Mouse (Mus musculus) gastrocnemius, adult 18-20 months (tissue): ENCODE results near the gene Echdc3. TPM values are rescaled to one million over a fixed set of nuclear protein-coding genes. Genes with fewer than 3 reads are reported as not detected.

ENCODE experiments used
- DNase-seq: peaks from one replicate; pipeline ENCODE4 v3.0.0; 2021; ENCODE audit warnings: low spot score
- total RNA-seq, 2 experiments: library from RNA; stranded (reverse); gene quantifications; 2 replicates each; pipeline ENCODE4 v1.2.3; 2021

Gene Echdc3
- total RNA-seq, 2 experiments from 2014 or later, result 5.2 to 5.8 TPM

DNA sequence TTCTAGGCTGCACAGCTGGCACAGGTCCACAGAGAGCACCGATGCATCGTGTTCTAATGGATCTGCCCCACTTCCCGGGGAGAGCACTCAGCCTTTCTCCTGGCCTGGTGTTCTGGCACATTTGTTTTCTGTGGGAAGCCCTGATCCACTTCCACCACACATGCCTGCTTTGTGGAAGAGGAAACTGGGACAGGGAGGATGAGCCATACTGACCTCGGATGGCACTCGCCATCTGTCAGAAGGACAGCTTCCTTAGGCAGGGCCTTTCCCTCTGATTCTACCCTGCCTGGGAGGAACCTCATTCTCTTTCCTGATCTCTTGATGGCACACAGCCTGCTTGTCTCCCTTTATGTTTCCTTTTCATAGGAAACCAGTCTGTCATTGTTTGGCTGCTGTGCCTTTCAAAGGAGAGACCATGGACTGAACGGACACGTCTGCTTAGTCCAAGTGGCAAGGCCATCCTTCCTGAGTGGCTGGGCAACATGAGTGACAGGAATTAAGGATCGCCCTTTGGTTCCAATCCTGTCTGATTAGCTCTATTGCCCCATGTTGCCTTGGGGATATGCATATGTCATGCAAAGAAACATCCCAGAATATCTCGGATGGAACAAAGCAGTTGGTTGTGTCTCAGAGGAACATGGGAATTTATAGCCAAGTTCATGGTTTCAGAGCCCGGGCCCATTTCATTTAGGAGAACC, 13.7 kb upstream of the Echdc3 start:
- DNase-seq, result no peak

DNA sequence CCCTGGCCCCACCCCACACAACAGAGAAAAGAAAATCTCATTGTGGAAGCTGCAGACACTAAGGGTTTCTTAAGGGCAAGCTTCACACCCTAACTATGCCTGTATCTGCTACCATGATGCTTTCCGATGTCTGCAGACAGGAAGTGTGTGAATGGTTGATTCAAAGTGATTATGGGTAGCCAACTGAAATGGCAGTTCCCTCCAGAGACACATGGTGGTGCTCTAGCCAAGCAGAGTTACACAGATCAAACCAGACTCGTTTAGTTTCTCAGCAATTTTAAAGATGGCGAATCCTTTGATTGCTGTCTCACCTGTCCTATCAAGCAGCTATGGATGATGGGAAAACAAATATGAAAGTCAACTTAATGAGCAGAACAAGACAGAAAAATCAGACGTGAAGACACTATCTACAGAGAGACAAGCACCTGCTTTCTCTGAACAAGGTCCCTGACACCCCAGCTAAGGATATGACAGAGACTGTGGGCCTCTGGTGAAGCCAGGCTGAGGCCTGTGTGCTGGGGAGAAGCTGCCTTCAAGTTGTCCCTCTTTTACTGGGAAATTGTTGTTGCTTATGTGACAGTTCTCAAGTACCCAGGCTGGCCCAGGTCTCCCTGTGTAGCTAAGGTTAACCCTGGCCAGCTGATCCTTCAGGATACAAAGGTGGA, 7.4 kb upstream of the Echdc3 start:
- DNase-seq, result peak; percentile 73

DNA sequence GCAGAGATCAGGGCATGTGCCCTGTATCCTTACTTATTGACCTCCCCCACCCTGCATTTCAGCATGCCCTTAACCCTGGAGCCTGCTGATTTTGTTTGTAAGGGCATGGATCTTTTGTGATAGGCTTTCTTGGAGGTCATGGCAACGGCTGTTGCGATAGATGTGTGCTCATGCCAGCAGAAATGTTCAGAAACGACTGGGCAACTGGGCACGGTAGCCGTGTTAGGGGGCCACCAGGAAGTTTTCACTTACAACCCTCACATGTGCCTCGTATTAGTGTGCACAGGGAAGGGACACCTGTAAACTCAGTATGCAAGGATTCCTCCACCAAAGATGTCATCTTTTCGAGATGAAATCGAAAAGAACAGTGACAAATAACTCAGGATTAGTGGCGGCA, 508 bp downstream of the Echdc3 start:
- no peak for DNase-seq

DNA sequence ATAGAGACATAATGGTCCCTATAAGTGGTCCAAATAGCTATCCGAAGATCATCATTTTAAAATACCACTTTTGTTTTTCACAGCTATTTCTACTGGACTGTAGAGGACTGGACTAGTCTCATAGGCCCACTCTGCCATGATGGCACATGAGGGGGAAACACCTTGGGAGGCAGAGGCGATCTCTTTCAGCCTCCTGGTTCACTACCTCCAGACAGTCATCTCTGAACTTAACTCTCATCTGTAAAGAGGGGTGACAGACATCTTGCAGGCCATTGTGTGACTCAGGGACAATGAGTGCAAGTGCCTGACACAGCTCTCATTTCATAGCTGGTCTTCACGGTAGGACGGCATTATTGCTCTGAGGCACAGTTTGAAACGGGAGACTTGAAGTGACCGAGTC, 2.0 kb downstream of the Echdc3 start:
- no peak for DNase-seq

DNA sequence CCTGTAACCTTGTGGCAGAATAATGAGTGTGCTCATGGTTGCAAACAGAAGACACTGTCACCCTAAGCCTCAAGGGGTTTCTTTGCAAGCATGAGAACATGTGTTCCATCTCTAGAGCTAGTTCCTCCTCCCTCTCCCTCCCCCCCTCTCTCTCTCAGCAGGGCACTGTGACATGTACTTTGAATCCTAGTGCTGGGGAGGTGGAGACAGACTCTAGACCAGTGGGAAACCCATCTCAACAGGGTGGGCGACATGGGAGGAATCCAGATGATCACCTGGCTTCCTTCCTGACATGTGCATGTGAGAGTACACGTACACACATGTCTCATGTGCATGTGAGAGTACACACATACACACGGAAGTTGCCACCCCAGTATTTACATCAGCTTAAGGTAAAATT, 3.1 kb downstream of the Echdc3 start:
- no peak for DNase-seq

- DNase-seq, result no peak
These were observed 3.7 kb downstream of the Echdc3 start for GRCm38 (mm10) chr2:6209116-6209515.

GRCm38 (mm10) chr2:6207736-6208135, 5.1 kb downstream of the Echdc3 start:
- DNase-seq, result no peak

GRCm38 (mm10) chr2:6196363-6196973, 16.4 kb downstream of the Echdc3 start:
- DNase-seq, result no peak

- DNase-seq, result no peak
These were observed 17.2 kb downstream of the Echdc3 start for GRCm38 (mm10) chr2:6195468-6196239.

DNA sequence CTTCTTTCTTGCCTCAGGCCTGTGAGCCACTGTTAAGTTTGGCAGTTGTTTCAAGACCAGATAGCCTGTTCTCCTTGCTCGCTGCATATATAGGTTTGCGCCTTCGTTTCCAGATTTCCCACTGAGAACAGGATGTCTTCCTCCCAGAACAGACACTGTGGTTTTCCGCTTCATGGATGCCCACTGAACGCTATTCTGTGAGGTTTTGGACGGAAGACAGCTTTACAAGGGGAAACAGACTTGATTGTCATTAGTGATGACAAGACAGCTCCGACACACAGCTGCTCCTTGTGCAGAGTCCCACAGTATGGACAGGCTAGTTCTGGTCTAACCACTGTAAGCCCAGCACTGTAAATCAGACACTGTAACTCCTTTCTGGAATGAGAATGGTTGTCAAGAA, 18.3 kb downstream of the Echdc3 start:
- DNase-seq, result no peak

DNA sequence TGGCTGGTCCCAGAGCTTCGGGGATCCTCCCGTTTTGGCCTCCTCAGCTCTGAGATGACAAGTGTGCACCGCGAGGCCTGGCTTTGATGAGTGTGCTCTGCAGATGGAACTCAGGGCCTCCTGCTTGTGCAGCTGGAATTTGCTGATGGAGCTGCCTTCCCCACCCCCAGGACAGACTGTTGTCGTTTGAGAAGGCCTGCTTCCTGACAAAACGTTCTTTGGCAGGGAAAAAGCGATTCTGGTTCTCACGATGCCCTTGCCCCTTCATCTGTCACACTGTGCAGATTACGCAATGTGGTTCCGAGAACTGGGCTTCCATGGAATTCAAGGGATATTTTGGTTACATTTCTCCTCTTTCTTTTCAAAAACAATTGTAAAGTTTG, 19.3 kb downstream of the Echdc3 start:
- no peak for DNase-seq

- peak; percentile 62 for DNase-seq
These were observed 19.8 kb downstream of the Echdc3 start for GRCm38 (mm10) chr2:6192820-6193590.

DNA sequence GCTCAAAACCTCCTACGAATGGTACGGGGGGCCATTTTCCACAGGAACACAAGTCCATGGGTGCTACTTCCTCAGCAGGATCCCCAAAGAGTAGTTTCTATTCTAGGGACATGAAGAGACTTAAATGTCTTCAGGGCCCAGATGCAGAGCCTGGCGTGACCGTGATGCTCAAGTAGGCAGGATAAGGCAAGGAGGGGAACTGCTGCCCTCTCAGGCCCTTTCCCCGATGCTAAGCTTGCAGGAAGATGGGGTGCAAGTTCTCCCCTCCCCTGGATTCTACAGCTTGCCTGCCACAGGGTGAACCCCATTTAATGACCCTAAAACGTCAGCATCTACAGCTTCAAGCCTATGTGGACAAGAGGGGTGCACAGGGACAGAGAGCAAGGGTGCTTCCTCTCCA, 22.8 kb downstream of the Echdc3 start:
- no peak for DNase-seq

DNA sequence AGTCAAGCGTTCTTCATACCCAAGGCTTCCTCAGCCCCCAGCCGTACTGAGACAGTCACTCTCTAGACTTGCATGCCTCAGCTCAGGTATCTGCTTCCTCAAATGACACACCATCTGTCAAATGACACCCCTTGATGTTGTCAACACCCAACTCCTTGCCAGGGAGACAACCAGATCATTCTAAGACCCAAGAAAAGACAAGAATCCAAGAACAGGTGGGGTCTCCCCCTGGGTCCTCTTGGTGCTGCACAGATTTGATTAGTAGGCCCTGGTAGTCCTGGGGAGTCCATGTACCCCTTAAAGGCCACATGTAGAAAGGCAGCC, 23.2 kb downstream of the Echdc3 start:
- no peak for DNase-seq

GRCm38 (mm10) chr2:6188891-6189674, 23.8 kb downstream of the Echdc3 start:
- no peak for DNase-seq

DNA sequence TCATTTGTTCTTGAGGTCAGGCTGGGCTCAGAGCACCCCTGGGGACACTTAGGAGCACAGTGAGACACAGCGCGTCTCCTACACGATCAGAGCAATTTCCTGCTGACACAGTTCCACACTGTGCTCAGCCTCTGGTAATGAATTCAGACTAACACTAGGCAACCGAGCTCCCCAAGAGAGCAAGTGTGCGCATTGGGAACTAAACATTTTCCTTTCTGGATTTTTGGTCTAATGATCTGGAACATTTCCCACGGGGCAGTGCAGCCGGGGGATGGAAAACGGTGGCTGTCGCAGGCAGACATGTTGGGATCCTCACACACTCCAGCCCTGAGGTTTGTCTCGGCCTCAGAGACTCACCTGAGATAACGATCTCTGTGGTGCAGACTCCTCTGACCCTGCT, 25.4 kb downstream of the Echdc3 start:
- no peak for DNase-seq

GRCm38 (mm10) chr2:6186913-6187312, 25.9 kb downstream of the Echdc3 start:
- no peak for DNase-seq

GRCm38 (mm10) chr2:6179749-6180117, 33.1 kb downstream of the Echdc3 start:
- no peak for DNase-seq

DNA sequence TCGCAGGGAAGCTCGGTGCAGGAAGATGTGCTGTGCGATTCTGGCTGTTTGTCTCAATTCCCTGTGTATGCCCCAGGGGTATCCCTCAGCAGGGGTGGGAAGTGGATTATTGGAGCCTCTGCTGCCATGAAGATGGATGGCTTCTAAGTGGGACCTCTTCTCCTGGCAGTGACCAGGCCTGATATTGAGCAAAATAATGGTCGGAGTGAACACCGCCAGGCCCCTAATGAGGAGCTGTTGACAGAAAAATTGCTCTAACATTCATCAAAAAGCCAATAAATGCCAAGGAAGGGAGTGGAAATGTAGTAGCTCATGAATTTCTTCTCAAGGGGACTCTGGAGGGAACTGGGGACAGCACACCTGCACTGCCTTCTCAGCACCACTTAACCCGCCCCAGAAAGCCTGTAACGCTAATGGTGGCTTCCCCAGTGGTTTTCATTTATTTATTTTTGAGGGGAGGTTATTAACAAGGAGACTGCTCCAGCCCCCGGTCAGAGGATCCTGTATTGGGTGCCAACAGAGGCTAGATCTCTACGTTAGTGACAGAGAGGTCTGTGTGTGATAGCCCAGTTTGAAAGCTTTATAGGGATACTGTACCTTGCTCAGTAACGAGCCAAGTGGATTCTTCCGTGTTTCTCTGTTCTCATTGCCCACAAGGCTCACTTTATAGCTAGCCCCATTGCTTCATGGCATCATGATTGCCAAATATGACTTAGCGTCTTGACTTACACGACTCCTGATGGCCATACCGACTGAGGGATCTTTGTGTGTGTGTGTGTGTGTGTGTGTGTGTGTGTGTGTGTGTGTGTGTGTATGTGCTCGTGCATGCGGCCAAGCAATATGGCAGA, 33.7 kb downstream of the Echdc3 start:
- no peak for DNase-seq

GRCm38 (mm10) chr2:6173013-6173412, 39.8 kb downstream of the Echdc3 start:
- no peak for DNase-seq
